Mouse (Mus musculus): ENCODE data around the gene Olfr60.

Gene Olfr60

GRCm38 (mm10) chr7:140361571-140361970 is at the start of gene Olfr60:
Gene Olfr60, minus strand, starts transcription at chr7:140361671.
- DNase-seq (ENCODE audit: extremely low read depth, low read depth, low spot score): no peak

GRCm38 (mm10) chr7:140402818-140403217 is 41.3 kb upstream of the Olfr60 start, which contains the start of gene Olfr531:
Gene Olfr531, minus strand, starts transcription at chr7:140402918.
- DNase-seq (ENCODE audit: extremely low read depth, low read depth, low spot score): no peak

- DNase-seq (ENCODE audit: extremely low read depth, low read depth, low spot score): no peak
These were observed 15.4 kb upstream of the Olfr60 start for GRCm38 (mm10) chr7:140376911-140377310.

DNA sequence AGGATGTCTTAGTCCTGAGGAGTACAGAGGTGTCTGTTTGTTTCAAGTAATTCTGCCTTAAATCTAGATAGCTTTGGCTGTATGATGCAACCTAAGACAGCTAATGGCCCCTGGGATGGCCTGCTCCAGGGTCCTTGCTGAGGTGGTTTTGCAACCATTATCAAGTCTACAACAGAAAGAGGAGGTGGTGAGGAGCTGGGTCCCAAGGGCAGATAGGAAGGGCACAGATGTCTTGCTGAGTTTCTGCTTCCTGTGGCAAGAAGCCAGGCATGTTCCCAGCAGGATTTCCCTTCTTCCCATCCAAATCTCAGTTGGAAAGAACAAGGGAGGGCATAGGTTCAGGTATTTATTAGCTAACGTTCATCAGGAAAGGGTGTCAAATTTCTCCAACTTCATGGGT is 14.8 kb upstream of the Olfr60 start, which contains the start of gene Olfr530:
TSS of gene Olfr530 (minus strand) at position 101 of the 400 bp plus-strand sequence.
- no peak for DNase-seq (ENCODE audit: extremely low read depth, low read depth, low spot score)

GRCm38 (mm10) chr7:140374300-140374699 is 12.8 kb upstream of the Olfr60 start:
- no peak for DNase-seq (ENCODE audit: extremely low read depth, low read depth, low spot score)

- DNase-seq (ENCODE audit: extremely low read depth, low read depth, low spot score): no peak
These were observed 27.8 kb downstream of the Olfr60 start, which contains the start of gene Olfr527 for GRCm38 (mm10) chr7:140333717-140334116. Gene Olfr527, plus strand, starts transcription at chr7:140334017.

GRCm38 (mm10) chr7:140329766-140330304 is 31.6 kb downstream of the Olfr60 start:
- no peak for DNase-seq (ENCODE audit: extremely low read depth, low read depth, low spot score)

DNA sequence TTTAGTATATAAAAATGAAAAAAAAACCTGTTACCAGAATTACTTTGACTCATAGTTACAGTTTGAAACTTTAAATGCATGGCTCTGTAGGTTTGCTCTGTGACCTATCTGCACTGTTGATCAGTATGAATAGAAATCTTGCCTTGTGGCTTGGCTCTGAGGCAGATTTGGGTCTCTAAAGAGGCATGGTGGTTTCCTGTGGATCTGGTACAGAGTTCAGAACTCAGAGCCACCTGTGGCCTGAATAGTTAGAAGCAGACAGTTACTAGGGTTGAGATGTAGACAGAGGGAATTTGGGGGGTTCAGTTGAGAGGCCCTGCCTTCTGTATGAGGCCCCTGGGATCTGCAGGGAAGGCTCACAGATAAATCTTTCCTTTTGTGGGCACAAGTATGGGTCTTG is 40.3 kb downstream of the Olfr60 start:
- DNase-seq (ENCODE audit: extremely low read depth, low read depth, low spot score): no peak

DNA sequence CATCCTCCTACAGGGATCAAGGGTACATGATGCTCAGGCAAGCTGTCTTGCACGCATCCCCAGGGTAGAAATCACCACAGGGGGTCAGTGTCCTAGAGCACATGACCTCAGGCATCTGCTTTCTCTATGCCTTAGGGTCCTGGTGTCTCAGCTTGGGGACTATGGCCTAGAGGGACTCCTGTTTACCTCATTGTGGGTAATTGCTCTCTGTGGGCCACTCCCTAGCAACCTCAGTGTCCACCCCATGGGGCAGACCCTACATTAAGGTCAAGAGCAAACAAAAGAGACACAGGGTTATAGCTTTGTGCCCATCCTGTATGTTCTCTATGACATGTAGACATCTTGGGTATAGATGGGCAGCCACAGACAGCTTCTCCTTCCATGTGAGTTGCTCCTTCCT is 40.9 kb downstream of the Olfr60 start, which contains the start of gene Olfr525:
TSS of gene Olfr525 (plus strand) at position 301 of the 400 bp plus-strand sequence.
- DNase-seq (ENCODE audit: extremely low read depth, low read depth, low spot score): no peak

- no peak for DNase-seq (ENCODE audit: extremely low read depth, low read depth, low spot score)
These were observed 41.5 kb downstream of the Olfr60 start for GRCm38 (mm10) chr7:140319861-140320385.

DNA sequence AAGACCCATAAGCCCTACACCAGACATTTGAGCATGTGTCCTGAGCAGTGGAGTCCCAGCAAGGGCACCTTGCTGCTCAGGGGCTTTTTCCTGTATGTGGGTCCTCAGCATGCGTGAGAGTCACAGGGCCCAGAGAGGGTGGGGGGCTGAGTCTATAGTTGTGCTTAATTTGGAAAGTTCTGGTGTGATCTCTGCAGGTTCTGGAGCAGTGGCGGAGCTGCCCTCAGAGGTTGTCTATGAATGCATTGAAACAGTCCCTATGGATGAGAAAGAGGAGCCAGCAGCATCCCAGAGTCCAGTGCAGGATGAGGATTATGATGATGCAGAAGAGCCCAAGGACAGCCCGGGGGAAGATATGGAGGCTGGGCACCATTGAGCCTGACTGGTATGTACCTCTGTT is 62.1 kb downstream of the Olfr60 start:
- DNase-seq (ENCODE audit: extremely low read depth, low read depth, low spot score): no peak

DNA sequence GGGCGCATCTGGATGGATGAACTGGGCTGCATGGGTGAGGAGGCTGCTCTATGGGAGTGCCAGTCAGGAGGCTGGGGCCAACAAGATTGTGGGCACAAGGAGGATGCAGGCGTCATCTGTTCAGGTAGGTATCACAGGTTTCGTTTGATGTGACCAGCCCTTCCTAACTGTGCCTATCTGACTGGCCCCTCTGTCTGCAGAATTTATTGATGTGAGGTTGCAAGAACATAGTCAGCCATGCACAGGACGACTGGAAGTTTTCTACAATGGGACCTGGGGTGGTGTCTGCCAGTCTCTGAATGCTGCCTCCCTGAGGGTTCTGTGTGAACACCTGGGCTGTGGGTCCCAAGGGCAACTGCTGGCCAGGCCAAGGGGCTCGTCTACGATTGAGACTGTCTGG is 64.6 kb downstream of the Olfr60 start:
- no peak for DNase-seq (ENCODE audit: extremely low read depth, low read depth, low spot score)

- DNase-seq (ENCODE audit: extremely low read depth, low read depth, low spot score): no peak
These were observed 65.7 kb downstream of the Olfr60 start for GRCm38 (mm10) chr7:140295746-140296145.

Measured in fat pad, adult 2 months (tissue).